Mouse (Mus musculus): ENCODE data around the gene Sash1. TPM values are rescaled to one million over a fixed set of nuclear protein-coding genes. Genes with fewer than 3 reads are reported as not detected.

Sash1 gene
- total and polyA plus RNA-seq, 2 experiments from 2014 or later: 5.0 to 47.4 TPM

- TF ChIP-seq CTCF (IDR thresholded peaks at IDR 0.05): no peak; the same call in 1 of the 2 replicates
- peaks cover 10% of the 10 kb centered on the region for H3K36me3 ChIP-seq (ENCODE audit: insufficient read depth, low read length)
- H3K4me2 ChIP-seq (ENCODE audit: low read depth, low read length, poor library complexity, severe bottlenecking): no peak overlapping the region
- no peak overlapping the region for H3K9ac ChIP-seq (replicated peaks; ENCODE audit: low read length, poor library complexity, severe bottlenecking)
- no peaks in the 10 kb centered on the region for H3K27me3 ChIP-seq (ENCODE audit: insufficient read depth, low read length)
- no peaks in the 10 kb centered on the region; the same call in 1 of the 2 replicates for H3K4me1 ChIP-seq (ENCODE audit: insufficient read depth, low read length)
- DNase-seq (ENCODE audit: low spot score): no peak
- H3K9me3 ChIP-seq (ENCODE audit: low read length): no peaks in the 10 kb centered on the region
- H3K27ac ChIP-seq (ENCODE audit: low read depth, low read length): no peak overlapping the region
- H3K4me3 ChIP-seq (ENCODE audit: low read depth, low read length): no peak overlapping the region
- no peak for ATAC-seq (ENCODE audit: low FRiP score)
- 82% methylated on average over 14 of the region's 14 CpGs for WGBS
Measured at GRCm38 (mm10) chr10:8746082-8746696, 139.7 kb downstream of the Sash1 start.

- H3K27ac ChIP-seq (ENCODE audit: low read depth, low read length): no peak overlapping the region
- ATAC-seq (ENCODE audit: low FRiP score): no peak
- H3K4me3 ChIP-seq (ENCODE audit: low read depth, low read length): no peak overlapping the region
- no peaks in the 10 kb centered on the region for H3K27me3 ChIP-seq (ENCODE audit: insufficient read depth, low read length)
- no peak overlapping the region for H3K4me2 ChIP-seq (ENCODE audit: low read depth, low read length, poor library complexity, severe bottlenecking)
- H3K4me1 ChIP-seq (ENCODE audit: insufficient read depth, low read length): no peaks in the 10 kb centered on the region; the same call in 1 of the 2 replicates
- peak; percentile 84 for TF ChIP-seq CTCF (IDR thresholded peaks at IDR 0.05)
- DNase-seq (ENCODE audit: low spot score): peak; percentile 81
- no peaks in the 10 kb centered on the region for H3K9me3 ChIP-seq (ENCODE audit: low read length)
- H3K9ac ChIP-seq (replicated peaks; ENCODE audit: low read length, poor library complexity, severe bottlenecking): no peak overlapping the region
- WGBS: 43% methylated on average over 2 of the region's 2 CpGs
- H3K36me3 ChIP-seq (ENCODE audit: insufficient read depth, low read length): peaks cover 16% of the 10 kb centered on the region
Measured at GRCm38 (mm10) chr10:8742872-8743271, 143.0 kb downstream of the Sash1 start.

GRCm38 (mm10) chr10:8741505-8741904, 144.4 kb downstream of the Sash1 start:
- H3K9ac ChIP-seq (replicated peaks; ENCODE audit: low read length, poor library complexity, severe bottlenecking): no peak overlapping the region
- ATAC-seq (ENCODE audit: low FRiP score) (no peak), DNase-seq (ENCODE audit: low spot score) (no peak)
- peaks cover 16% of the 10 kb centered on the region for H3K36me3 ChIP-seq (ENCODE audit: insufficient read depth, low read length)
- H3K4me2 ChIP-seq (ENCODE audit: low read depth, low read length, poor library complexity, severe bottlenecking): no peak overlapping the region
- no peaks in the 10 kb centered on the region for H3K9me3 ChIP-seq (ENCODE audit: low read length)
- no peak overlapping the region for H3K4me3 ChIP-seq (ENCODE audit: low read depth, low read length)
- no peaks in the 10 kb centered on the region; the same call in 1 of the 2 replicates for H3K4me1 ChIP-seq (ENCODE audit: insufficient read depth, low read length)
- no peak overlapping the region for H3K27ac ChIP-seq (ENCODE audit: low read depth, low read length)
- no peaks in the 10 kb centered on the region for H3K27me3 ChIP-seq (ENCODE audit: insufficient read depth, low read length)
- WGBS: 95% methylated on average over 9 of the region's 9 CpGs
- no peak for TF ChIP-seq CTCF (IDR thresholded peaks at IDR 0.05)

- H3K4me1 ChIP-seq (ENCODE audit: insufficient read depth, low read length): no peaks in the 10 kb centered on the region; the same call in 1 of the 2 replicates
- ATAC-seq (ENCODE audit: low FRiP score) (no peak), DNase-seq (ENCODE audit: low spot score) (no peak)
- TF ChIP-seq CTCF (IDR thresholded peaks at IDR 0.05): no peak
- no peak overlapping the region for H3K4me2 ChIP-seq (ENCODE audit: low read depth, low read length, poor library complexity, severe bottlenecking)
- no peaks in the 10 kb centered on the region for H3K9me3 ChIP-seq (ENCODE audit: low read length)
- no peak overlapping the region for H3K27ac ChIP-seq (ENCODE audit: low read depth, low read length)
- H3K27me3 ChIP-seq (ENCODE audit: insufficient read depth, low read length): no peaks in the 10 kb centered on the region
- H3K9ac ChIP-seq (replicated peaks; ENCODE audit: low read length, poor library complexity, severe bottlenecking): no peak overlapping the region
- WGBS: 93% methylated on average over 5 of the region's 5 CpGs
- peaks cover 16% of the 10 kb centered on the region for H3K36me3 ChIP-seq (ENCODE audit: insufficient read depth, low read length)
- H3K4me3 ChIP-seq (ENCODE audit: low read depth, low read length): no peak overlapping the region
Measured at GRCm38 (mm10) chr10:8740797-8741196, 145.1 kb downstream of the Sash1 start.

- Histone ChIP-seq H3K4me1 (ENCODE audit: insufficient read depth, low read length) (no peaks in the 10 kb centered on the region), H3K36me3 (ENCODE audit: insufficient read depth, low read length) (peaks cover 26% of the 10 kb centered on the region), H3K9me3 (ENCODE audit: low read length) (no peaks in the 10 kb centered on the region), H3K4me2 (ENCODE audit: low read depth, low read length, poor library complexity, severe bottlenecking) (no peak overlapping the region), H3K9ac (replicated peaks; ENCODE audit: low read length, poor library complexity, severe bottlenecking) (no peak overlapping the region), H3K27me3 (ENCODE audit: insufficient read depth, low read length) (no peaks in the 10 kb centered on the region), H3K27ac (ENCODE audit: low read depth, low read length) (no peak overlapping the region), H3K4me3 (ENCODE audit: low read depth, low read length) (no peak overlapping the region)
- no peak for TF ChIP-seq CTCF (IDR thresholded peaks at IDR 0.05)
- WGBS: 89% methylated on average over 34 of the region's 34 CpGs
- DNase-seq (ENCODE audit: low spot score) (no peak), ATAC-seq (ENCODE audit: low FRiP score) (peak; percentile 57; the same call in 1 of the 2 replicates)
Measured at GRCm38 (mm10) chr10:8729387-8730337, 156.2 kb downstream of the Sash1 start.

- Histone ChIP-seq H3K9me3 (ENCODE audit: low read length) (no peaks in the 10 kb centered on the region), H3K4me2 (ENCODE audit: low read depth, low read length, poor library complexity, severe bottlenecking) (no peak overlapping the region), H3K27me3 (ENCODE audit: insufficient read depth, low read length) (no peaks in the 10 kb centered on the region), H3K27ac (ENCODE audit: low read depth, low read length) (no peak overlapping the region), H3K9ac (replicated peaks; ENCODE audit: low read length, poor library complexity, severe bottlenecking) (no peak overlapping the region), H3K4me1 (ENCODE audit: insufficient read depth, low read length) (no peaks in the 10 kb centered on the region), H3K36me3 (ENCODE audit: insufficient read depth, low read length) (no peaks in the 10 kb centered on the region), H3K4me3 (ENCODE audit: low read depth, low read length) (no peak overlapping the region)
- 58% methylated on average over 13 of the region's 13 CpGs for WGBS
- no peak for TF ChIP-seq CTCF (IDR thresholded peaks at IDR 0.05)
- DNase-seq (ENCODE audit: low spot score): peak; percentile 21
- ATAC-seq (ENCODE audit: low FRiP score): peak; percentile 49; the same call in 1 of the 2 replicates
Measured at GRCm38 (mm10) chr10:8719345-8719744, 166.5 kb downstream of the Sash1 start.
